Mouse (Mus musculus) midbrain, embryonic 10.5 days (tissue): Measurements from ENCODE around the gene Plxna3. TPM values are rescaled to one million over a fixed set of nuclear protein-coding genes. Genes with fewer than 3 reads are reported as not detected.
"Not testable (repeated sequence)": the region's sequence is repeated elsewhere in the genome, so short reads cannot be mapped to it uniquely, and the experiment has no call there.

ENCODE experiments used
- DNase-seq: peaks from one replicate; pipeline ENCODE4 v3.0.0-alpha.2; 2017; ENCODE audit warnings: low spot score
- H3K27ac ChIP-seq: fragments of 300-500 bp; sonication (generic); replicated peaks from 2 replicates; pipeline ENCODE4 v1.5.1; 2016; ENCODE audit warnings: mild to moderate bottlenecking
- H3K27me3 ChIP-seq: fragments of 300-500 bp; sonication (generic); 2 replicates; pipeline ENCODE4 v1.6.1; 2016; ENCODE audit warnings: low read depth, mild to moderate bottlenecking; ENCODE audit not compliant: poor library complexity, severe bottlenecking
- H3K36me3 ChIP-seq: fragments of 300-500 bp; sonication (generic); 2 replicates; pipeline ENCODE4 v1.6.1; 2016; ENCODE audit warnings: mild to moderate bottlenecking, moderate library complexity
- H3K4me1 ChIP-seq: fragments of 300-500 bp; sonication (generic); 2 replicates; pipeline ENCODE4 v1.6.1; 2016
- H3K4me3 ChIP-seq: fragments of 300-500 bp; sonication (generic); 2 replicates; pipeline ENCODE4 v1.5.1; 2016; ENCODE audit warnings: mild to moderate bottlenecking, moderate library complexity
- H3K9me3 ChIP-seq: fragments of 300-500 bp; sonication (generic); replicated peaks from 2 replicates; pipeline ENCODE4 v1.6.1; 2016; ENCODE audit warnings: mild to moderate bottlenecking
- WGBS: fragments of 180-500 bp; shearing (Covaris S2); methylation state at CpG from one replicate; pipeline ENCODE4 v1.1.7; 2016; 5-methylcytosine and 5-hydroxymethylcytosine counted together
- polyA plus RNA-seq: library from polyadenylated mRNA; unstranded; fragments of >200 nt; fragmentation: Nextera tagmentation; extraction: Ambion mirVana; gene quantifications from 2 replicates; pipeline ENCODE4 v1.2.1, GENCODE M21; 2016

Plxna3 gene
- polyA plus RNA-seq, 1 experiment from 2014 or later, result 15.7 TPM

DNA sequence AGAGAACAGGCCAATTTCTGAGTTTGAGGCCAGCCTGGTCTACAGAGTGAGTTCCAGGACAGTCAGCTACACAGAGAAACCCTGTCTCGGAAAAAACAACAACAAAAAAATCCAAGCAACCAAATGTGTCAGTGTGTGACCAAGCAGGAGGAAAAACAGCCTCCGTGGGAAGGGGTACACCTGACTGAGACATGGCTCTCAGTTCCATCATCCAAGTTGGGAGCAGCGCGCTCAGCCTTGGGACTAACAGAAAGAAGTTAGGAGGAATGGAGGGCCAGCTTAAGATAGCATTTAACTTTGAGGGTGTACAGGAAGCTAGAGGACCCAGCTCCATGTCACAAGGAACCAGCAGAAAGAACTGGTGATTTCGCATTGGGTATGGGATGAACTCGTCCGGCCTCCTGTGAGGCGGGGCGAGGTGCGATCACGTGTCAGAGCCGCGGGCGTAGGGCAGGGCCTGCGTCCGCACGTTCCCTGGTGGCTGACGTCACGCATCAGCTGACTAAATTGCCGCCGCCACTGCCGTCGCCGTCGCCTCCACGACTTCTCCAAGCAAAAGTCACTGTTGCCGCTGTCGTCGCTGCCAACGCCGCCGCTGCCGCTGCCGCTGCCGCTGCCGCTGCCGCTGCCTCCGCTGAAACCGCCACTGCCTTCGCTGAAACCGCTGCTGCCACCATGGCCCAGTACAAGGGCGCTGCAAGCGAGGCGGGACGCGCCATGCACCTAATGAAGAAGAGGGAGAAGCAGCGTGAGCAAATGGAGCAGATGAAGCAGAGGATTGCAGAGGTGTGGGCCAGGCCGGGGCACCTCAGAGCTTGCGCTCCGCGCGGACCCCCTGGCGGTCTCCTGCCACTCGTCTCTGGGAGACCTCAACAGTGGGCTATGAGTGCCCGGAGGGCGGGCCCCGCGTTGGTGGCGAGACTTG, 16.1 kb upstream of the Plxna3 start, which contains the start of gene Fam50a:
Gene Fam50a, plus strand, starts transcription at position 494 of the 925 bp plus-strand sequence.
- no peaks in the 10 kb centered on the region for H3K27me3 ChIP-seq
- peaks cover 57% of the 10 kb centered on the region for H3K36me3 ChIP-seq
- H3K4me1 ChIP-seq, result peaks cover 14% of the 10 kb centered on the region
- peak; percentile 84 for DNase-seq
- WGBS, result 13% methylated on average over 59 of the region's 59 CpGs
- 0 out of 2 replicates have a peak, but pooled peaks cover 3% of the 10 kb centered on the region for H3K9me3 ChIP-seq
- peak within 1 kb of the TSS; percentile 68 for H3K4me3 ChIP-seq
- peak within 1 kb of the TSS; percentile 87 for H3K27ac ChIP-seq

DNA sequence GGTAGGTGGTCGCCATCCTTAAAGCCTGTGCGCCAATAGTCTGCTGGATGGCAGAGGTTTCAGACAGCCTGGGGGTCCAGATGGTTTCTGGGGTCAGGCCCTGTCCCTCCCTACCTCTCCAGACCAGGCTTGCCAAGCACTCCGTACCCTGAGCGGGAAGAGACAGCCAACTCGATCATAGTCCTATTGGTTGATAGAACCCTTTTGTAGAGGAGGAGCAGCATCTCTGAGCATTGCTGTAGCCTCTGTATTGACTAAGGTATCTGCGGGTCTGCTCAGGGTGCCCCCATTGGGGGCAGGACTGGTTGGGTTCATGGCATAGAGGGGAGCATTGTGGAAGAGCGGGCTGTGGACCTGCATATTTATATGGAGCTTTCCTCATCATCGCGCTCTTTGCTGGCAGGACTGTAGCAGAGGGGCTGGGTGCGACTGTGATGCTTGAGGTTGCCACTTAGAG, 377 bp downstream of the Plxna3 start:
- Histone ChIP-seq H3K36me3 (peaks cover 28% of the 10 kb centered on the region), H3K9me3 (0 out of 2 replicates have a peak, but pooled peaks cover 6% of the 10 kb centered on the region), H3K27me3 (no peaks in the 10 kb centered on the region), H3K27ac (peak overlapping the region; percentile 95), H3K4me3 (peak overlapping the region; percentile 65), H3K4me1 (peaks cover 20% of the 10 kb centered on the region)
- no peak for DNase-seq
- 34% methylated on average over 10 of the region's 10 CpGs for WGBS

DNA sequence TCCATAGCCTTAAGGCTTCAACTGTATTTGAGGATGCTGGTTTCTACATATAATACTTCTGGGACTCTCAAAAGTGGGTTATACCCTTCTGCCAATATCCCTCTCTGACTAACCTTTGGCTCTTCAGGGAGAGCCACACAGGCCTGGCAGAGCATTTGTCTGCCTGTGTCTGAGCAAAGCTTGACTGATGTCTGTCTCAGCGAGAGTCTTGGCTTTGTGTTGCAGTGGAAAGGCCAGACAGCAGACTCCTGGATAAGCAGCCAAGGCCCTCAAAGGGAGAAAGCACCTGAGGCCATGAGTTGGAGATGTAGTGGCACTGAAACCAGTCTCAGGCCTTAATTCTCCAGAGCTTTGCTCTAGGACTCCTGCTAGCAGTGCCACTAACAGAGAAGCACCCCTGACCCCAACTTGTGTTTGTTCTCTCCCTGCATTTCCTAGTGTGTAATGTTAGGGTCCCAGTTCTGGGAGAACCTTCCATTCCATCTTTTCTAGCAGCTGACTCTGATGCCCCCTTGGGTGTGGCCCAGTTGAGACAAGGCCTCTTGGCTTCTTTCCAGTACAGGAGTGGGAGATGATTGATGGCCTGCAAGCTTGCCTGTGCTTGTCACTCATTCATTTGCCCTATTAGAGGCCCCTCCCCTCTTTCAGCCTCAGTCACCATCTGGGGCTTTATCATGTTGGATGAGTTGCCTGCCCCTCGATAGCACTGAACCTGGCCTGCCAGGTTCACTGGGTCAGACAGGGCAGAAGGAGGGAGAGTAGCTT, 1.5 kb downstream of the Plxna3 start:
- peaks cover 39% of the 10 kb centered on the region for H3K36me3 ChIP-seq
- peak overlapping the region; percentile 95; the same call in 1 of the 2 replicates for H3K27ac ChIP-seq
- peak overlapping the region; percentile 65 for H3K4me3 ChIP-seq
- H3K4me1 ChIP-seq, result peaks cover 20% of the 10 kb centered on the region
- no peaks in the 10 kb centered on the region for H3K27me3 ChIP-seq
- WGBS, result 64% methylated on average over 2 of the region's 2 CpGs
- DNase-seq, result no peak
- 0 out of 2 replicates have a peak, but pooled peaks cover 6% of the 10 kb centered on the region for H3K9me3 ChIP-seq

DNA sequence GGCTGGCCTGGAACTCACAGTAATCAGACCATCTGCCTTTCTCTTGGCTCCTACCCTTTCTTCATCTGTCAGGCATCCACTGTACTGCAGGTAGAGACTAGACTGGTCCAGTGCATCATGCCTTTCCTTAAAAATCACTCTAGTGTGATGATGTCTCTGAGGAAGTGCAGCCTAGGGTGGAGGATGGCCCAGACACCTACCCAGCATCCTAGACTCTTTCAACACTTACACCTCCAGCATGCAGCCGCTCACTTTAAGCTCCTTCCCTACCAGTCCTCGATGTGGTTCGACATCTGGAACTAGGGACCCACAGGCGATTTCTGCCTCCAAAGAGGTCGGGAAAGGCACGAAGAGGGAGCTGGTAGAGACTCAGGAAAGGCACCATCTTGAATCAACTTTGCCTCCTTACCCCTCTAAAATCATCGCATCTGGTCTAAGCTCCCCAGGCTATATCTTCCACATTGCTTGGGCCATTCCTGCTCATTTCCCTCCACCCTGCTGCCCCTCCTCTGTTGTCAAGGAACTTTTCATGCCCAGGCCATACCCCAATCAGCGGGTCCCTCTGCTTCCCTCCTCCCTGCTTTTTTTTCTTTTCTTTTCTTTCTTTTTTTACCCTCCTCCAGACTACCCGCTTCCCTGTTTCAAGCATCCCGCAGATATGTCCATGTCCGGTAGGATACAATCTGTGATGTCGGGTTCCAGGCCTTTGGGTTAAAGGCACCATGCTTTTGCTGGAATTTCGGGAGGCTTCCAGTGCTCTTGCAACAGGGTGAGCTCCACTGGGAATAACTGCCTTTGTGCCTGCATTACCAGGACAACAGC, 24.0 kb downstream of the Plxna3 start:
- 27% methylated on average over 13 of the region's 13 CpGs for WGBS
- peak; percentile 19 for DNase-seq
- Histone ChIP-seq H3K27me3 (no peaks in the 10 kb centered on the region), H3K36me3 (no peaks in the 10 kb centered on the region), H3K4me3 (peak overlapping the region; percentile 58), H3K4me1 (peaks cover 5% of the 10 kb centered on the region; the same call in 1 of the 2 replicates), H3K27ac (peak overlapping the region; percentile 82), H3K9me3 (no peaks in the 10 kb centered on the region)

DNA sequence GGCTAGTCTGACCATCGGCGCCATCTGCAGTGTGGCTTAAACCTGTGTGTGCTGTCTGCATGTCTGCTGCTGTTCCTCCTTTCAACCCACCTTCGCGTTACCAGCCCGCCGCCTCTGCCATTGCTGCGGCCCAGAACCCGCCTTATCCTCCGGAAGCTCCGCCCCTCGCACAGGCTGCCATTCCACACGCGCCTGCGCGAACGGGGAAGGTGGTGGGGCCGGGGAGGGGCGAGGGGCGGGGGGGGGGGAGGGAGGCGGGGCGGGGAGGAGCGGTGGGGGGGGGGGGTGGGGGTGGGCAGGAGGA, 24.6 kb downstream of the Plxna3 start, which contains the start of gene Lage3:
Gene Lage3, minus strand, starts transcription at position 152 of the 304 bp plus-strand sequence.
- Histone ChIP-seq H3K9me3 (no peaks in the 10 kb centered on the region), H3K4me1 (peaks cover 5% of the 10 kb centered on the region; the same call in 1 of the 2 replicates), H3K36me3 (no peaks in the 10 kb centered on the region), H3K27ac (peak within 1 kb of the TSS; percentile 82), H3K4me3 (peak within 1 kb of the TSS; percentile 58), H3K27me3 (no peaks in the 10 kb centered on the region)
- WGBS, result 17% methylated on average over 16 of the region's 22 CpGs
- DNase-seq, result peak; percentile 68

DNA sequence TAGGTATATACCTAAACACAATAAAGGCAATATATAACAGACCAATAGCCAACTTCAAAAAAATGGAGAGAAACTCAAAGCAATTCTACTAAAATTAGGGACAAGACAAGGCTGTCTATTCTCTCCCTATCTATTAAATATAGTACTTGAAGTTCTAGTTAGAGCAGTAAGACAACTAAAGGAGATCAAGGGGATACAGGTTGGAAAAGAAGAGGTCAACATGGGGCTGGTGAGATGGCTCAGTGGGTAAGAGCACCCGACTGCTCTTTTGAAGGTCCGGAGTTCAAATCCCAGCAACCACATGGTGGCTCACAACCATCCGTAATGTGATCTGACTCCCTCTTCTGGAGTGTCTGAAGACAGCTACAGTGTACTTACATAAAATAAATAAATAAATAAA, 28.2 kb downstream of the Plxna3 start:
- not testable (repeated sequence) for H3K36me3 ChIP-seq, H3K4me1 ChIP-seq, H3K9me3 ChIP-seq, DNase-seq, H3K27ac ChIP-seq, H3K27me3 ChIP-seq, H3K4me3 ChIP-seq
- 83% methylated on average over 3 of the region's 3 CpGs for WGBS

DNA sequence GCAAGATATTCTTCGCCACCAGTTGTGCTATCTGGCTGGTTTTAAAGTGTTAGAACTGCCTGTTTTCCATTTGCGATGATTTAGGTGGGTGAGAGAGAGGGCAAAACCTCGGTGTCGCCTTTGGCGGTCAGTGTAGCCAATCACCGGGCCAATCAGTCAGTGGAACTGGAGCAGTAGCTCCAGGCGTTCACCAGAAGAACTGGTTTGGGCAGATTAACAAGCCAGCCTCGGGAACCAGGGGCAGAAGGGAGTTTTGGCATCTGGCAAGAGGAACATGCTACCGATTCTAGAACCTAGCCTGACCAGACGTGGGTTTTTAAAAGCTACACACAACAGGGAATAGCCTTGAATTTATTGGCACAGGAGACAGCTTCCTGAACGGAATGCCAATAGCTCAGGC, 30.3 kb downstream of the Plxna3 start:
- Histone ChIP-seq H3K36me3 (no peaks in the 10 kb centered on the region), H3K9me3 (no peaks in the 10 kb centered on the region), H3K4me3 (no peak overlapping the region), H3K27me3 (no peaks in the 10 kb centered on the region), H3K27ac (no peak overlapping the region), H3K4me1 (no peaks in the 10 kb centered on the region)
- 57% methylated on average over 11 of the region's 11 CpGs for WGBS
- no peak for DNase-seq

DNA sequence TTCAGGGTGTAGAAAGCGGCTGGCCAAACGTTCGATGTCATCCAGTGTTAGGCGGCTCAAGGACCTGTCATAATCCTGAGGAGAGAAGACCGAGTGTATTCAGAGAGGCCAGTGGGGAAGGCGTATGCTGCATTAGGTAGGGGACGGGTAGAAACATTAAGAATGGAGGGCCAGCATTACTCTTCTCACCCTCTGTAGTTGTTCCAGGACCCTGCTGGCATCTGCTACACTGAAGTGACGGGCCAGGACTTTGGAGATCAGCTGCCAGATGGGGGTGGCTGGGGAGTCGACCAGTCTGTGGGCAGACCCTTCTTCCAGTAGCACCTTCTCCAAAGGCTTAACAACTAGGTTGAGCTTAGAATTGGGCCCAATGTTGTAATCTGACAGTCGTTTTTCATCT, 38.6 kb downstream of the Plxna3 start:
- Histone ChIP-seq H3K9me3 (0 out of 2 replicates have a peak, but pooled peaks cover 3% of the 10 kb centered on the region), H3K4me1 (peaks cover 14% of the 10 kb centered on the region), H3K27me3 (no peaks in the 10 kb centered on the region), H3K27ac (peak overlapping the region; percentile 91), H3K4me3 (peak overlapping the region; percentile 69), H3K36me3 (peaks cover 25% of the 10 kb centered on the region)
- WGBS, result 73% methylated on average over 10 of the region's 10 CpGs
- no peak for DNase-seq

DNA sequence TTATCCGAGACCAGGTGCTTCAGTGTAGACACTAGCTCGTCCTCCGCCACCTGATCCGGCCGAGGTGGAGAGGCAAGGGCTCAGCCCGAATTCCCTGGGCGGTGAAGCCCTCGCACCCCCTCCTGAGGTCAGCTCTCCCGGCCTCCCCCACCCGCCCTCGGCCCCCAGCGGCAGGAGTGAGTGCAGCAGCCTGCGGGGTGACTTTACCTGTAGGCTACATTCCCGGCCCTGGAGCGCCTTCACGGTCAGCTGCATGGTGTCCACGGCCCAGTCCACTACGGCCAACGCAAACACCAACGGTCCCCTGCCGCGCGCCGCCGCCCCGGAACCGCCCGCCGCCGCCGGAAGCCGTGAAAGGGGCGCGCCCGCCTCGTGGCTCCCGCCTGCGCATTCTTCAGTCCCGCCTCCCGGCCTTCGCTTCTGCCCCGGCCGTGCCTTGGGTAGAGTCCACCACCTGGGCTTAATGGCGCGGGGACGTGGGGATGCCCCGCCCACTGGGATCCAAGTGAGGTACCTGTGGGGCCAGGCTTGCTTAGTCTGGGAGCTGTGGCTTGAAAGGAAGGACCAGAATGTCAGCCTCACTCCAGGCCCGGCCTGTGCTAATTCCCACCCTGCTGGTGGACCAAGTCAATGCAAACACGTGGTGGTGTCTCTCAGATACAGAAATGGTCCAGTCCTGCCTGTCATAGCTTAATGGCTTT, 39.5 kb downstream of the Plxna3 start:
- Histone ChIP-seq H3K36me3 (peaks cover 25% of the 10 kb centered on the region), H3K27me3 (no peaks in the 10 kb centered on the region), H3K27ac (peak overlapping the region; percentile 91), H3K4me1 (peaks cover 21% of the 10 kb centered on the region), H3K9me3 (0 out of 2 replicates have a peak, but pooled peaks cover 3% of the 10 kb centered on the region), H3K4me3 (peak overlapping the region; percentile 69)
- WGBS, result 17% methylated on average over 49 of the region's 49 CpGs
- peak; percentile 70 for DNase-seq

DNA sequence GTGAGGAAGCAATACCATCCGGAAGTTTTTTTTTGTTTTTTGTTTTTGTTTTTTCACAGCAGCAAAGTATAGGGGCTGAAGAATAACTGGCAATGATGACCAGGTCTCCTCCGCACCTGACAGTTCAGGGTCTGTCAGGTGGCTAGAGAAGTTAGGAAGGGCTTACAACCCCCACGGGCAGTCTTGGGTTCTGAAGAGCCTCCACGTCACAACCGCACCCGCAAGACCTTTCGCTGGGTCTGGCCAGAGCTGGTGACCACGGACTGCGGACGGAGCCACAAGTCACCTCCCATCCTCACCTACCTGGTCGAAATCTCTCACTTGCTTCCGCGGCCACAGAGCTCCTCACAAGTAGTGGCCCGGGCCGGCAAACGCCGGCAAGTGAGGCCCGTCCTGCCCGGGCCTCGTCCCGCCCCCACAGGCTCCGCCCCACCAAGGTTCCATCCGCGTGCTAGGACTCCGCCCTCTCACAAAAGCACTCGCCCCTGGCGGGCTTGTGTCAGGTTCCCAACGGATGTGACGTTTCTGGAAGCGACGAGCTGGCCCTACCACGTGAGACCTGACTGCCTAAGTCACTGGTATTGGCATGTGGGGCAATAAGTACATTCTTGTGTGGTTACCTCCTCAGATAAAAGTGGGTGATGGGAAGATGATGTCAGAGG, 44.2 kb downstream of the Plxna3 start, which contains the start of the genes Ubl4a and Slc10a3:
Gene Ubl4a, minus strand, starts transcription at position 331 of the 662 bp plus-strand sequence.
Gene Slc10a3, minus strand, starts transcription at position 462 of the 662 bp plus-strand sequence.
- 20% methylated on average over 32 of the region's 32 CpGs for WGBS
- peak within 1 kb of the TSS; percentile 65 for H3K27ac ChIP-seq
- DNase-seq, result peak; percentile 83
- H3K27me3 ChIP-seq, result no peaks in the 10 kb centered on the region
- 0 out of 2 replicates have a peak, but pooled peaks cover 3% of the 10 kb centered on the region for H3K9me3 ChIP-seq
- peak within 1 kb of the TSS; percentile 53 for H3K4me3 ChIP-seq
- H3K4me1 ChIP-seq, result peaks cover 15% of the 10 kb centered on the region
- peaks cover 14% of the 10 kb centered on the region for H3K36me3 ChIP-seq

DNA sequence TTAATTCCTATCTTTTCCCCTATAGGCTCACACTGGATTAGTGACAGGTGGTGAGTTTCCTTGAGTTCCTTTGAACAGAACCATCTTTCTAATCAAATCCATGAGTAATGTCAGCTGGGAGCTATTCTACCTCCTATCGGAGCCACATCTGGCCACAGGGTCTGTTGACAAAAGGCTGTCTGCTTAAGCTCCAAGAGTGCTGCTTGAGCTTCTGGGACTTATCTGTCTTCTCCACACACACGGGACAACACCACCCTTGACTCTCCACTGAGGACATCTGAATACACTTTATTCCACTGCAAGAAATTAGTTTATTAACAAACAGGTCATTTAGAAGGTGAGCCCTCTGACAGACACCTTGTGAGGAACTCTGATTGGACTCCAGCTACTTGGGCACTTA, 55.6 kb downstream of the Plxna3 start:
- DNase-seq, result no peak

More for the DNA sequence above, 55.6 kb downstream of the Plxna3 start:
- H3K9me3 ChIP-seq, result no peaks in the 10 kb centered on the region
- no peak overlapping the region for H3K27ac ChIP-seq
- H3K36me3 ChIP-seq, result peaks cover 31% of the 10 kb centered on the region
- no peaks in the 10 kb centered on the region for H3K4me1 ChIP-seq
- no peak overlapping the region for H3K4me3 ChIP-seq
- no peaks in the 10 kb centered on the region for H3K27me3 ChIP-seq
- WGBS, result 76% methylated on average over 2 of the region's 2 CpGs
